Mouse (Mus musculus): ENCODE data around the gene Gss. TPM values are rescaled to one million over a fixed set of nuclear protein-coding genes. Genes with fewer than 3 reads are reported as not detected.

Gene Gss
- polyA plus RNA-seq, 1 experiment from 2014 or later = 29.8 TPM

DNA sequence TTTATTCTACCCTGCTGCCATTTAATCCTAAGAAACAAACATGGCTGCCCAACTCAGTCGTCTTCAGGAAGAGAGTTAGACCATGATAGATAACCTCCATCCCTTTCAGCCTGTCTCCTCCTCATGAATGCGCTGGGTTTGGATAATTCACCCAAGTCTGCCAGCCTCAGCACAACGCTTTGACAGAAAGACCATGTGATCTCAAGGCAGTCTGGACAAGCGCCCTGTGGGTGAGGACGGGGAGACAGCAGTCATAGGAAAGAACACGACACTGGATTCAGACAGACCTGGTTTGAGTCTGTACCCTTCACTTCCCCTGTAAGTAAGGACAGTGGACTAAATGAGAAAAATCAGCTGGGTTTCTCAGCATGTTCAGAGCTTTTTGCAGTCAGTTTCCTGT, 3.1 kb downstream of the Gss start:
- H3K36me3 ChIP-seq (ENCODE audit: control insufficient read depth, insufficient read depth, low read length) = no peaks in the 10 kb centered on the region
- no peaks in the 10 kb centered on the region for H3K9me3 ChIP-seq (ENCODE audit: control insufficient read depth, low read length)
- no peak overlapping the region for H3K27ac ChIP-seq (ENCODE audit: low read depth, low read length)
- no peak for ATAC-seq (ENCODE audit: low FRiP score, low TSS enrichment)
- H3K4me2 ChIP-seq (replicated peaks; ENCODE audit: low read depth, low read length) = no peak overlapping the region
- 87% methylated on average over 6 of the region's 6 CpGs for WGBS
- no peaks in the 10 kb centered on the region for H3K27me3 ChIP-seq (ENCODE audit: control insufficient read depth, insufficient read depth, low read length)
- no peaks in the 10 kb centered on the region for H3K4me1 ChIP-seq (ENCODE audit: control insufficient read depth, insufficient read depth, low read length)
- H3K9ac ChIP-seq (ENCODE audit: low read depth, low read length) = no peak overlapping the region
- H3K4me3 ChIP-seq (ENCODE audit: low read length) = no peak overlapping the region

DNA sequence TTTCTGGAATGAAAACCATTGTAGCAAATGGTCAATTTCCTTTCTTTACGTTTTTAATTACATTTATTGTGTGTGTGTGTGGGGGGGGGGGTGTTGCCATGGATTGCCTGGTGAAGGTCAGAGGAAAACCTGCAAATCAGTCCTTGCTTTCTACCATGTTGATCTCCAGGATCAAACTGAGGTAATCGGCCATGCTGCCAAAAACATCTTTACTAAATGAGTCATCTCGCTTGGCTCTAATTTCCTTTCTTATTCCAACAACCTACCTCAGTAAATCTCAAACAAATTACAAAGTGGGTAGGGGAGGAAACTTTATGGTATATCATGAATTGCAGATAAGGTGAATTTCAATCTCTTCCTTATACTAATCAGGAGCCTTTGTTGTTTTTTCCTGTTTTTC, 4.5 kb downstream of the Gss start:
- no peak overlapping the region for H3K4me2 ChIP-seq (replicated peaks; ENCODE audit: low read depth, low read length)
- WGBS = 77% methylated on average over 3 of the region's 3 CpGs
- no peaks in the 10 kb centered on the region for H3K4me1 ChIP-seq (ENCODE audit: control insufficient read depth, insufficient read depth, low read length)
- no peak for ATAC-seq (ENCODE audit: low FRiP score, low TSS enrichment)
- H3K4me3 ChIP-seq (ENCODE audit: low read length) = no peak overlapping the region
- H3K27me3 ChIP-seq (ENCODE audit: control insufficient read depth, insufficient read depth, low read length) = no peaks in the 10 kb centered on the region
- no peaks in the 10 kb centered on the region for H3K9me3 ChIP-seq (ENCODE audit: control insufficient read depth, low read length)
- no peak overlapping the region for H3K27ac ChIP-seq (ENCODE audit: low read depth, low read length)
- H3K9ac ChIP-seq (ENCODE audit: low read depth, low read length) = no peak overlapping the region
- H3K36me3 ChIP-seq (ENCODE audit: control insufficient read depth, insufficient read depth, low read length) = no peaks in the 10 kb centered on the region

DNA sequence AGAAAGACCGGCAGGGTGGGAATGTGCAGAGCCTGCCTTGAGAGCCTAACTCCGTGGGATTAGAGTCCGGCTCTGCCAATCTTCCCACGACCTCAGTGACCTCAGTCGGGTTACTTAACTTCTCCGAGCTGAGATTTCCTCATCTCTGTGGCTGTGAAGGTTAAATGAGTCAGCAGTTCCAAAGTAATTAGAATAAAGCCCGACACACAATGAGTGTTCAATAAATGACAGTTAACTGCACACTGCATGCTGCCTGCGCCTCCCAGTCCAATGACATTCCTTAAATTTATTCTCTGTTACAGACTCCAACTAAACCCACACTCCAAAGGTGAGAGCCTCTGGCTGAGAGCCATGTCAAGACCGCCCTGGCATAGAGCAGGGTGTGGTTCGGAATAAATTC, 7.1 kb downstream of the Gss start:
- ATAC-seq (ENCODE audit: low FRiP score, low TSS enrichment) = no peak
- Histone ChIP-seq H3K4me1 (ENCODE audit: control insufficient read depth, insufficient read depth, low read length) (no peaks in the 10 kb centered on the region), H3K27me3 (ENCODE audit: control insufficient read depth, insufficient read depth, low read length) (no peaks in the 10 kb centered on the region), H3K27ac (ENCODE audit: low read depth, low read length) (no peak overlapping the region), H3K4me3 (ENCODE audit: low read length) (no peak overlapping the region), H3K4me2 (replicated peaks; ENCODE audit: low read depth, low read length) (no peak overlapping the region), H3K9me3 (ENCODE audit: control insufficient read depth, low read length) (no peaks in the 10 kb centered on the region), H3K9ac (ENCODE audit: low read depth, low read length) (no peak overlapping the region), H3K36me3 (ENCODE audit: control insufficient read depth, insufficient read depth, low read length) (no peaks in the 10 kb centered on the region)
- WGBS = 65% methylated on average over 10 of the region's 10 CpGs

DNA sequence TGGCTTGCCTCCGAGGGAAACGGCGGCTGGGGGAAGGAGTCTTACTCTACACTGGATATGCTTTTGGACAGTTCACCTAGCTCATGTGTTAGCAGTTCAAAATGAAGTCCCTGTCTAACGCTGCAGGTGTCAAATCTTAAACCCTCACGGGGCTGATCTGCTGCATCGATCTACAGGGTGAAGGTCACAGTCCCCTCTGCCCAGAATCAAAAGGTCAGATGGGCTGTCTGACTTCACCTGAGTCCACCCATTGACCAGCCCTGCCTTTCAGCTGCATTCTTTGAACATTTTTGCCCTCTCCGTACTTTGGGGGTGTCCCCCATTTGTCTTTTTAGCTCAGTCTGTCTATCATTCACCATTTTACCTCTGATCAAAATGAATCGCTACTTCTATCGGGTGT, 7.5 kb downstream of the Gss start:
- Histone ChIP-seq H3K27me3 (ENCODE audit: control insufficient read depth, insufficient read depth, low read length) (no peaks in the 10 kb centered on the region), H3K4me1 (ENCODE audit: control insufficient read depth, insufficient read depth, low read length) (no peaks in the 10 kb centered on the region), H3K9me3 (ENCODE audit: control insufficient read depth, low read length) (no peaks in the 10 kb centered on the region), H3K36me3 (ENCODE audit: control insufficient read depth, insufficient read depth, low read length) (no peaks in the 10 kb centered on the region), H3K9ac (ENCODE audit: low read depth, low read length) (no peak overlapping the region), H3K4me3 (ENCODE audit: low read length) (no peak overlapping the region), H3K27ac (ENCODE audit: low read depth, low read length) (no peak overlapping the region), H3K4me2 (replicated peaks; ENCODE audit: low read depth, low read length) (no peak overlapping the region)
- 90% methylated on average over 9 of the region's 9 CpGs for WGBS
- ATAC-seq (ENCODE audit: low FRiP score, low TSS enrichment) = no peak

DNA sequence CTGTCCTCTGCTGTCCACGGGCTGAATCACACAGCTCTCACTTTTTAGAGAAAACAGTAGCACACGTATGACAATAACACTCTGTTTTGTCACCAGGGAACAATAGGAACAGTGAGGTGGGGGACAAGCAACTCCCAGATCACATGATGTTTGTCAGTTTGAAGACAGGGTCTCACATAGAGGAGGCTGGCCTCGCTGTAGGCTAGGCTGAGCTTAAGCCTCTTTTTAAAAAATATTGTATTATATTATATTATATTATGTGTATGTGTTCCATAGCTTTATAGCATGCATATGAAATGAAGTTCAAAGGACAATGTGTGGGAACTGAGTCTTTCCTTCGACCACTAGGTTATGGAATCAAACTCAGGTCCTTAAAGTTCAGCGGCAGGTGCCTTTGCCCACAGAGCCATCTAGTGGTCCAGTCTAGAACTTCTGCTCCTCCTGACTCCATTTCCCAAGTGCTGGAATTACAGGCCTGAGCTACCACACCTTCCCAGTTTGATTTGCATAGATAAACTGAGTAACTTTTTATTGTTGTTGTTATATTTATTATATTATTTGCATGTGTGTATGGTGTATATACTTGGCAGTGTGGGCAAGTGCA, 8.6 kb downstream of the Gss start:
- H3K36me3 ChIP-seq (ENCODE audit: control insufficient read depth, insufficient read depth, low read length) = no peaks in the 10 kb centered on the region
- H3K4me2 ChIP-seq (replicated peaks; ENCODE audit: low read depth, low read length) = no peak overlapping the region
- no peak overlapping the region for H3K4me3 ChIP-seq (ENCODE audit: low read length)
- peak; percentile 43; the same call in 1 of the 2 replicates for ATAC-seq (ENCODE audit: low FRiP score, low TSS enrichment)
- WGBS = 49% methylated on average over 5 of the region's 5 CpGs
- H3K27me3 ChIP-seq (ENCODE audit: control insufficient read depth, insufficient read depth, low read length) = no peaks in the 10 kb centered on the region
- H3K4me1 ChIP-seq (ENCODE audit: control insufficient read depth, insufficient read depth, low read length) = no peaks in the 10 kb centered on the region
- H3K9me3 ChIP-seq (ENCODE audit: control insufficient read depth, low read length) = no peaks in the 10 kb centered on the region
- no peak overlapping the region for H3K9ac ChIP-seq (ENCODE audit: low read depth, low read length)
- no peak overlapping the region for H3K27ac ChIP-seq (ENCODE audit: low read depth, low read length)

DNA sequence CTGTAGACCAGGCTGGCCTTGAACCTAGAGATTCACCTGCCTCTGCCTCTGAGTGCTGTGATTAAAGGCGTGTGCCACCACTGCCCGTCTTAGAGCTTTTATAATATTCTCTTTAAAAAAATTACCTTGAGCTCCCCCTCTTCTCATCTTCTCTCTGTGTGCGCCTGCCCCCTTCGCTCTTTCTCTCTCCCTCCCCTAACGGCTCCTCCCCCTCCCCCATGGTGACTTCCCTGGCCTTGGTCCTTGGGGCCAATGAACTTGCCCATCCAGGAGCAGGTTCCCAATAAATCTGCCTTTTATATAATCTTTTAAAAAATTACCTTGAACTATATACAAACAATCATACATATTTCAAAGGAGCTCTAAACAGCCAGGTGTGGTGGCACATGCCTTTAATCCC, 9.6 kb downstream of the Gss start:
- no peaks in the 10 kb centered on the region for H3K36me3 ChIP-seq (ENCODE audit: control insufficient read depth, insufficient read depth, low read length)
- no peaks in the 10 kb centered on the region for H3K27me3 ChIP-seq (ENCODE audit: control insufficient read depth, insufficient read depth, low read length)
- H3K4me2 ChIP-seq (replicated peaks; ENCODE audit: low read depth, low read length) = no peak overlapping the region
- no peak overlapping the region for H3K9ac ChIP-seq (ENCODE audit: low read depth, low read length)
- H3K27ac ChIP-seq (ENCODE audit: low read depth, low read length) = no peak overlapping the region
- H3K9me3 ChIP-seq (ENCODE audit: control insufficient read depth, low read length) = no peaks in the 10 kb centered on the region
- H3K4me1 ChIP-seq (ENCODE audit: control insufficient read depth, insufficient read depth, low read length) = no peaks in the 10 kb centered on the region
- WGBS = 90% methylated on average over 5 of the region's 5 CpGs
- H3K4me3 ChIP-seq (ENCODE audit: low read length) = no peak overlapping the region
- no peak for ATAC-seq (ENCODE audit: low FRiP score, low TSS enrichment)

DNA sequence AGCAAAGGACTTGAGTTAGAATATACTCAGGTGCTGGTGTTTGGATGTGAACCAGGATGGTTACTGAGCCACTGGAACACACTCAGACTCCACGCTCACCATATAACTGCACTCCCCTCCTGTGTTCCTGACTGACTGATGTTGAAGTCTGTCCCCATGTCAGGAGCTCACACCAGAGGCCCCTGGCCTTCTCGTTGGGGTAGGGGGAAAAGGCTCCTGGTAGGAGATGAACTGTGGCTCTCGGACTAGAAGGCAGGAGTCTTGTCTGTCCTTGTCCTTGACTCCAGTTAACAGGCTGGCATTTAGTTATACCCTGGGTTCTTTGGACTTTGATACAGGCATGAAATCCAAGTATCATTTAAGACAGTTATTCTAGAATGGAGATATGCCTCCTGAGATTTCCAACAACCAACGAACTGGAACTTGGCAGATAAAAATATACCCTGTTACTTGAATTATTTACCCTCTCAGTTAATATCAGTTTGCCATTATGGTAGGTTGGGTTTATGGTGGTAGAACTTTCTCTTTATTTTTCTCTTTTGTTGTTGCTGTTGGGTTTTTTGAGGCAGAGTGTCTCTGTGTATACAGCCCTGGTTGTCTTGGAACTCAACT, 10.1 kb downstream of the Gss start:
- H3K4me2 ChIP-seq (replicated peaks; ENCODE audit: low read depth, low read length) = no peak overlapping the region
- H3K27ac ChIP-seq (ENCODE audit: low read depth, low read length) = no peak overlapping the region
- no peaks in the 10 kb centered on the region for H3K36me3 ChIP-seq (ENCODE audit: control insufficient read depth, insufficient read depth, low read length)
- ATAC-seq (ENCODE audit: low FRiP score, low TSS enrichment) = no peak
- no peak overlapping the region for H3K4me3 ChIP-seq (ENCODE audit: low read length)
- 73% methylated on average over 4 of the region's 4 CpGs for WGBS
- no peaks in the 10 kb centered on the region for H3K4me1 ChIP-seq (ENCODE audit: control insufficient read depth, insufficient read depth, low read length)
- no peaks in the 10 kb centered on the region for H3K27me3 ChIP-seq (ENCODE audit: control insufficient read depth, insufficient read depth, low read length)
- no peak overlapping the region for H3K9ac ChIP-seq (ENCODE audit: low read depth, low read length)
- no peaks in the 10 kb centered on the region for H3K9me3 ChIP-seq (ENCODE audit: control insufficient read depth, low read length)

DNA sequence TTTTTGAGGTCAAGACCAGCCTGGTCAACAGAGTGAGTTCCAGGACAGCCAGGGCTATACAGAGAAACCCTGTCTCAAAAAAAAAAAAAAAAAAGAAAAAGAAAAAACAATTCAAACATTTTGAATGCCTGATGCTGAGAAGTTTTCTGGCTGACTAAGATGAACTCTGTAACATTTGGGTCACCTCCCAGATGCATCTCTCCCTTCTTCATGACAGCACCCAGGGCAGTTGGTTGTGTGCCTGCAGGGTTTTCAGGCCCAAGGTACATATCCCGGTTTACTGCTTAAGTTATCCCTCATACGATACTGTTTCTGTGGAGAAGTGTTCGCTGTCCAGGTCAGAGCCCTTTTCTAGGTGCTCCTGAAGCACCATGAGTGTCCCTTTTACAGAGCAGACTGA, 12.3 kb downstream of the Gss start:
- WGBS = 91% methylated on average over 3 of the region's 3 CpGs

DNA sequence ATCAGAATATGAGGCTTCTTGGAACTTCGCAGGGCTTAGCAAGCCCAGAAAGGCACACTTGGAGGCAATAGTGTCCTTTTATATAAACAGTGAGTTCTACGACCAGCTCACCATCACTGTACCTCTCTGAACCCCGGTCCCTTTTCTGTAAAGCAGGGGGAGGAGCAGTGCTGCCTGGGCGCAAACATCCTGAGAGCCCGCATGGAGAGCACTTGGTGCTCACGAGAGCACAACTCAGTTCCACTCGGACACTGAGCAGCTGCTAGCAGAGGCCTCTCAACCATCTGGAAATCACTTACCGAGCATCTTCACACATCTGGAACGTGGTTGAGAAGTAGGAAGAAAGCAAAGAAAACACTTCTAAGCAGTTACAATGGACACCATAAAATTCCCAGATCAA, 16.0 kb downstream of the Gss start:
- H3K4me1 ChIP-seq (ENCODE audit: control insufficient read depth, insufficient read depth, low read length) = no peaks in the 10 kb centered on the region
- H3K27me3 ChIP-seq (ENCODE audit: control insufficient read depth, insufficient read depth, low read length) = no peaks in the 10 kb centered on the region
- no peaks in the 10 kb centered on the region for H3K9me3 ChIP-seq (ENCODE audit: control insufficient read depth, low read length)
- no peak overlapping the region for H3K27ac ChIP-seq (ENCODE audit: low read depth, low read length)
- H3K9ac ChIP-seq (ENCODE audit: low read depth, low read length) = no peak overlapping the region
- H3K36me3 ChIP-seq (ENCODE audit: control insufficient read depth, insufficient read depth, low read length) = no peaks in the 10 kb centered on the region
- 77% methylated on average over 9 of the region's 9 CpGs for WGBS
- no peak for ATAC-seq (ENCODE audit: low FRiP score, low TSS enrichment)
- no peak overlapping the region for H3K4me2 ChIP-seq (replicated peaks; ENCODE audit: low read depth, low read length)
- H3K4me3 ChIP-seq (ENCODE audit: low read length) = no peak overlapping the region

More for the DNA sequence above, 12.3 kb downstream of the Gss start:
- H3K36me3 ChIP-seq (ENCODE audit: control insufficient read depth, insufficient read depth, low read length) = no peaks in the 10 kb centered on the region
- H3K27ac ChIP-seq (ENCODE audit: low read depth, low read length) = no peak overlapping the region
- no peak for ATAC-seq (ENCODE audit: low FRiP score, low TSS enrichment)
- no peak overlapping the region for H3K9ac ChIP-seq (ENCODE audit: low read depth, low read length)
- no peak overlapping the region for H3K4me2 ChIP-seq (replicated peaks; ENCODE audit: low read depth, low read length)
- H3K4me1 ChIP-seq (ENCODE audit: control insufficient read depth, insufficient read depth, low read length) = no peaks in the 10 kb centered on the region
- no peak overlapping the region for H3K4me3 ChIP-seq (ENCODE audit: low read length)
- H3K27me3 ChIP-seq (ENCODE audit: control insufficient read depth, insufficient read depth, low read length) = no peaks in the 10 kb centered on the region
- no peaks in the 10 kb centered on the region for H3K9me3 ChIP-seq (ENCODE audit: control insufficient read depth, low read length)

Data from kidney, embryonic 14.5 days (tissue).